Mouse (Mus musculus): Measurements from ENCODE around the gene Actn3. TPM values are rescaled to one million over a fixed set of nuclear protein-coding genes. Genes with fewer than 3 reads are reported as not detected.
"Not testable (repeated sequence)": the region's sequence is repeated elsewhere in the genome, so short reads cannot be mapped to it uniquely, and the experiment has no call there.

The Actn3 gene
- polyA plus RNA-seq, 1 experiment from 2014 or later = 2.0 TPM

DNA sequence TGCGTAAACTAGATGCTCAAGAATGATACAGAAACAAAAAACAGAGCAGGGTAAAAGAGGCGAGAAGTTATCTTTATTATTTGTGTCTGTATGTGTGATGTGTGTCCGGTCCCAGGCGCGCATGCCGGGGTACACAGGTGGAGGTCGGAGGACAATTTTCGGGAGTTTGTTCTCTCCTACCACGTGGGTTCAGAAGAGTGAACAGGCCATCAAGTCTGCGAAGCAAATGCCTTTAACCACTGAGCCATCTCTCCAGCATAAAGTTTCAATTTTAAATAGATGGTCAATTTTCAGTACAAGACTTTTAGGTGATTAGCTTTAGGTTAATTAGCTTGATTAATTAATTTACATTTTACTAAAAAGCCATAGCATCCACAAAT lies 1.6 kb upstream of the Actn3 start:
- peak overlapping the region in 1 of 2 experiments; percentile 97; a peak in 2 of 4 replicates for H3K4me3 ChIP-seq (ENCODE audit: control insufficient read depth in 1 of 2, insufficient read depth in 1 of 2, low read depth in 1 of 2, low read length in 2 of 2)
- H3K9me3 ChIP-seq (ENCODE audit: control insufficient read depth, low read length) = no peaks in the 10 kb centered on the region
- H3K27me3 ChIP-seq (ENCODE audit: control insufficient read depth, insufficient read depth, low read length) = no peaks in the 10 kb centered on the region
- peak overlapping the region; percentile 83 for H3K4me2 ChIP-seq (ENCODE audit: low read length)
- no peaks in the 10 kb centered on the region; the same call in 1 of the 2 replicates for H3K36me3 ChIP-seq (ENCODE audit: control insufficient read depth, insufficient read depth, low read length)
- peak overlapping the region; percentile 93 for H3K9ac ChIP-seq (ENCODE audit: low read length)
- H3K4me1 ChIP-seq (ENCODE audit: control insufficient read depth in 2 of 2, insufficient read depth in 2 of 2, low read length in 2 of 2) = peaks cover 4 to 9% of the 10 kb centered on the region in 2 experiments; a peak in 3 of 4 replicates
- ATAC-seq (ENCODE audit: insufficient number of reproducible peaks, insufficient read depth, low FRiP score, low read depth) = no peak
- no peak overlapping the region for H3K27ac ChIP-seq (replicated peaks in 1 of 2; ENCODE audit: control insufficient read depth in 1 of 2, insufficient read depth in 1 of 2, low read depth in 2 of 2, low read length in 2 of 2)
- WGBS = 63% methylated on average over 10 of the region's 10 CpGs

DNA sequence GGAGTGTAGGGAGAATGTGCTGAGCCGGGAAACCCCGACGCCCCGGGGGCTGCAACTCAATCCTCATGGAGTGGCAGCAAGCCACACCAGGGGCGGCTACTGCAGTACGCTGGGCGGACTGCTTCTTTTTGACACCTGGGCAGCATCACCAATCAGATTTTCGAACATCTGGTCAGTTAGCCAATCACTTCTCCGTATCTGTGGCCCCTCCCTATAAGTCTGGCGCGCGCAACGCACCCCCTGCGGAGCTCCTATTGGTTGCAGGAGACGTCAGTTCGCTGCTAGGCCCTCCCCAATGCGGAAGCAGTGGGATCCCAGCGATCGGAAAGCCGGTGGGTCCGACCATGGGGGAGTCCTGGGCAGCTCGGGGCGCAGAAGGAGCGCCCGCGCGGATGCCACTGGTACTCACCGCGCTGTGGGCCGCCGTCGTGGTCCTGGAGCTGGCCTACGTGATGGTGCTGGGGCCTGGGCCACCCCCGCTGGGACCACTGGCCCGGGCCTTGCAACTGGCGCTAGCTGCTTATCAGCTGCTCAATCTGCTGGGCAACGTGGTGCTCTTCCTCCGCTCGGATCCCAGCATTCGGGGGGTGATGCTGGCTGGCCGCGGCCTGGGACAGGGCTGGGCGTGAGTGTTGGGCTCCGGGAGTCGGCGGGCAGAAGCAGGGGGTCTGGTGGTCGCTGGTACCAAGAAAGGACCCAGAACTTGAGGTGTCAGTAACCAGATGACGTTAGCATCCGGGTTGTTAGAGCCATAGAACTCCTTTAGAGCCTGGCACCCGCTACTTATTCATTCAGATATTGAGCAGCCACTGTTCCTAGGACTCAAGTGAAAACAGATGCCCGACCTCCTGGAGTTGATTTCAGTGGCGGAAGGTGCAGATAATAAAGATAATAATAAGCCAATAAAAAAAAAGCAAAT lies 955 bp upstream of the Actn3 start, which contains the start of gene Zdhhc24:
TSS of gene Zdhhc24 (plus strand) at position 264 of the 919 bp plus-strand sequence.
- under 1% methylated on average over 52 of the region's 52 CpGs for WGBS

DNA sequence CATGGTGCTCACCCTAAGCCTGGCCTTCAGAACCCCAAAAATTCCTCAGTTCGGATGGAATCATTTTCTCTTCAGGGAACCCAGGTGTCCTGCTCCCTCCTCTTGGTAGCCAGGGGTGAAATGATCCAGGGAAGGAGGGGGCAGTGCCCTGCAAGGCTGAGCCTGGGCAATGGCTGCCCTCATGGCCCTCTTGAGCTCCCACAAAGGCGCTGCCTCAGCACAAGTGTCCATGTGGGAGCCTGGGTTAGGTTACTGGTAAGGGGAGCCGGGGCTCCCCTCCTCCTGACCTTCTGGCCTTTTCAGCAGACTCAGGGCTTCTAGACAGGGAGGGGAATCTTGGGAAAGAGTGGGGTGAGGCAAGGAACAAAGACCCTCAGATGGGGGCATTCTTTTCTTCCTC lies 954 bp downstream of the Actn3 start:
- ATAC-seq (ENCODE audit: insufficient number of reproducible peaks, insufficient read depth, low FRiP score, low read depth) = no peak
- Histone ChIP-seq H3K36me3 (ENCODE audit: control insufficient read depth, insufficient read depth, low read length) (no peaks in the 10 kb centered on the region), H3K4me1 (ENCODE audit: control insufficient read depth in 2 of 2, insufficient read depth in 2 of 2, low read length in 2 of 2) (peaks cover 4 to 9% of the 10 kb centered on the region in 2 experiments; a peak in 3 of 4 replicates), H3K9me3 (ENCODE audit: control insufficient read depth, low read length) (no peaks in the 10 kb centered on the region), H3K27me3 (ENCODE audit: control insufficient read depth, insufficient read depth, low read length) (no peaks in the 10 kb centered on the region), H3K9ac (ENCODE audit: low read length) (no peak overlapping the region), H3K4me3 (ENCODE audit: control insufficient read depth in 1 of 2, insufficient read depth in 1 of 2, low read depth in 1 of 2, low read length in 2 of 2) (no peak overlapping the region), H3K27ac (replicated peaks in 1 of 2; ENCODE audit: control insufficient read depth in 1 of 2, insufficient read depth in 1 of 2, low read depth in 2 of 2, low read length in 2 of 2) (no peak overlapping the region), H3K4me2 (ENCODE audit: low read length) (no peak overlapping the region)
- 64% methylated on average over 3 of the region's 3 CpGs for WGBS

More for the DNA sequence above, 955 bp upstream of the Actn3 start, which contains the start of gene Zdhhc24:
- H3K9me3 ChIP-seq (ENCODE audit: control insufficient read depth, low read length) = no peaks in the 10 kb centered on the region
- peak within 1 kb of the TSS; percentile 83 for H3K4me2 ChIP-seq (ENCODE audit: low read length)
- H3K4me3 ChIP-seq (ENCODE audit: control insufficient read depth in 1 of 2, insufficient read depth in 1 of 2, low read depth in 1 of 2, low read length in 2 of 2) = peak within 1 kb of the TSS; percentile 73 to 97
- peak; percentile 96 for ATAC-seq (ENCODE audit: insufficient number of reproducible peaks, insufficient read depth, low FRiP score, low read depth)
- peak within 1 kb of the TSS; percentile 93 for H3K9ac ChIP-seq (ENCODE audit: low read length)
- H3K27me3 ChIP-seq (ENCODE audit: control insufficient read depth, insufficient read depth, low read length) = no peaks in the 10 kb centered on the region
- no peaks in the 10 kb centered on the region; the same call in 1 of the 2 replicates for H3K36me3 ChIP-seq (ENCODE audit: control insufficient read depth, insufficient read depth, low read length)
- H3K27ac ChIP-seq (replicated peaks in 1 of 2; ENCODE audit: control insufficient read depth in 1 of 2, insufficient read depth in 1 of 2, low read depth in 2 of 2, low read length in 2 of 2) = peak within 1 kb of the TSS; percentile 24 to 45; a peak in 3 of 4 replicates
- peaks cover 4 to 9% of the 10 kb centered on the region in 2 experiments; a peak in 3 of 4 replicates for H3K4me1 ChIP-seq (ENCODE audit: control insufficient read depth in 2 of 2, insufficient read depth in 2 of 2, low read length in 2 of 2)

DNA sequence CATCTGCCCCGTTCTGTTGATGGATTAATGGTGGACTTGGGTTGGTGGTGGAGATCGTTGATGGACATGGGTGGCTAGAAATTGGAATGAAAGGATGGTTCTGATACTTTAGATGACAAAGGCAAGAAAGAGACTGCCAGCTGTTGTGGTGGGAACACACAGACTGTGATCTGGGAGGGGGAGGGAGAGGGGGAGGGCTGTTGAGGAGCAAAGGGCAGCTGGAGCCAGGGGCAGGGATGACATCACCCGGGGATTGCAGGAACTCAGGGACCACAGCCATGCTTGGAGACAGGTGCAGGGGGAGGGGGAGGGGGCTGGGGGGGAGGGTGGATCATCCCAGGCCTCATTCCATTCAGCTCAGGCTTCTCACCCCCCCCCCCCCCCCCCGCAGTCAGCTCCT lies 1.5 kb downstream of the Actn3 start:
- no peak for ATAC-seq (ENCODE audit: insufficient number of reproducible peaks, insufficient read depth, low FRiP score, low read depth)
- Histone ChIP-seq H3K4me1 (ENCODE audit: control insufficient read depth in 2 of 2, insufficient read depth in 2 of 2, low read length in 2 of 2) (peaks cover 4 to 9% of the 10 kb centered on the region in 2 experiments; a peak in 3 of 4 replicates), H3K27me3 (ENCODE audit: control insufficient read depth, insufficient read depth, low read length) (no peaks in the 10 kb centered on the region), H3K36me3 (ENCODE audit: control insufficient read depth, insufficient read depth, low read length) (no peaks in the 10 kb centered on the region), H3K4me3 (ENCODE audit: control insufficient read depth in 1 of 2, insufficient read depth in 1 of 2, low read depth in 1 of 2, low read length in 2 of 2) (no peak overlapping the region), H3K9ac (ENCODE audit: low read length) (no peak overlapping the region), H3K4me2 (ENCODE audit: low read length) (no peak overlapping the region), H3K27ac (replicated peaks in 1 of 2; ENCODE audit: control insufficient read depth in 1 of 2, insufficient read depth in 1 of 2, low read depth in 2 of 2, low read length in 2 of 2) (no peak overlapping the region), H3K9me3 (ENCODE audit: control insufficient read depth, low read length) (no peaks in the 10 kb centered on the region)
- WGBS = 60% methylated on average over 3 of the region's 4 CpGs

DNA sequence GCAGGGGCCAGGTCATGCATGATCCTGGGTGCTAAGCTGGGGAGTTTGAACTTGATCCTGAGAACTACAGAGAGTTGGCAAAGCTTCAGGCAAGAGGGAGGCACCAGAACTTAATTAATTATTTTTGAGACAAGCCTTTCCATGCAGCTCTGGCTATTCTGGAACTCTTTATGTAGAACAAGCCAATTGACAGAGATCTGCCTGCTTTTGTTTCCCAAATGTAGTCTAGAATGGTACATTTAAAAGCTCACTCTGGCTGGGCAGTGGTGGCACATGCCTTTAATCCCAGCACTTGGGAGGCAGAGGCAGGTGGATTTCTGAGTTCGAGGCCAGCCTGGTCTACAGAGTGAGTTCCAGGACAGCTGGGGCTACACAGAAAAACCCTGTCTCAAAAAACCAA lies 3.1 kb downstream of the Actn3 start:
- WGBS = 79% methylated on average over 1 of the region's 1 CpGs
- ATAC-seq (ENCODE audit: insufficient number of reproducible peaks, insufficient read depth, low FRiP score, low read depth); H3K9ac ChIP-seq (ENCODE audit: low read length); H3K9me3 ChIP-seq (ENCODE audit: control insufficient read depth, low read length); H3K36me3 ChIP-seq (ENCODE audit: control insufficient read depth, insufficient read depth, low read length); H3K4me1 ChIP-seq (ENCODE audit: control insufficient read depth in 2 of 2, insufficient read depth in 2 of 2, low read length in 2 of 2); H3K4me3 ChIP-seq (ENCODE audit: control insufficient read depth in 1 of 2, insufficient read depth in 1 of 2, low read depth in 1 of 2, low read length in 2 of 2); H3K27me3 ChIP-seq (ENCODE audit: control insufficient read depth, insufficient read depth, low read length); H3K4me2 ChIP-seq (ENCODE audit: low read length); H3K27ac ChIP-seq (replicated peaks in 1 of 2; ENCODE audit: control insufficient read depth in 1 of 2, insufficient read depth in 1 of 2, low read depth in 2 of 2, low read length in 2 of 2): not testable (repeated sequence)

DNA sequence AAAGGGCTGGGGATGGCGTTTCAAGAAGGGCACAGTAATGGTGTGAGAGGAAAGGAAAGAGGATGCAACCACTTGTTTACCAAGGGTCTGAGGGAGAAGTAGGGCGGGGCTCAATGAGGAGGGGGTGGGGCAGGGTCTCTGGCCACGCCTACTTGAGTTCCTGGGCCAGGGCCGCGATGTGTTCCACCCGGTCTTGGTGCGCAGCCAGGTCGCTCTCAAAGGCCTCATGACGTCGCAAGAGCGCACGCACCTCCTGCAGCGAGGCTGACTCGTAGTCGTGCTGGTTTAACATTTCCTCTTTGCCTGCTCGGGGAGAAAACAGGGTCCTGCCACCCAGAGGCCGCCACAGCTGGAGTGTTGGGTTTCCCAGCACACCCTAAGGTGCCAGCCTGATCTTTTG lies 12.6 kb downstream of the Actn3 start:
- H3K36me3 ChIP-seq (ENCODE audit: control insufficient read depth, insufficient read depth, low read length) = 0 out of 2 replicates have a peak, but pooled peaks cover 5% of the 10 kb centered on the region
- H3K4me3 ChIP-seq (ENCODE audit: control insufficient read depth in 1 of 2, insufficient read depth in 1 of 2, low read depth in 1 of 2, low read length in 2 of 2) = no peak overlapping the region
- H3K27me3 ChIP-seq (ENCODE audit: control insufficient read depth, insufficient read depth, low read length) = peaks cover 13% of the 10 kb centered on the region; the same call in 1 of the 2 replicates
- 5% methylated on average over 17 of the region's 17 CpGs for WGBS
- no peak overlapping the region for H3K27ac ChIP-seq (replicated peaks in 1 of 2; ENCODE audit: control insufficient read depth in 1 of 2, insufficient read depth in 1 of 2, low read depth in 2 of 2, low read length in 2 of 2)
- peaks cover 0 to 2% of the 10 kb centered on the region in 2 experiments; a peak in 1 of 4 replicates for H3K4me1 ChIP-seq (ENCODE audit: control insufficient read depth in 2 of 2, insufficient read depth in 2 of 2, low read length in 2 of 2)
- no peaks in the 10 kb centered on the region for H3K9me3 ChIP-seq (ENCODE audit: control insufficient read depth, low read length)
- H3K9ac ChIP-seq (ENCODE audit: low read length) = 0 out of 2 replicates have a peak overlapping the region, but pooled peaks have one; percentile 0
- no peak for ATAC-seq (ENCODE audit: insufficient number of reproducible peaks, insufficient read depth, low FRiP score, low read depth)
- H3K4me2 ChIP-seq (ENCODE audit: low read length) = peak overlapping the region; percentile 27

DNA sequence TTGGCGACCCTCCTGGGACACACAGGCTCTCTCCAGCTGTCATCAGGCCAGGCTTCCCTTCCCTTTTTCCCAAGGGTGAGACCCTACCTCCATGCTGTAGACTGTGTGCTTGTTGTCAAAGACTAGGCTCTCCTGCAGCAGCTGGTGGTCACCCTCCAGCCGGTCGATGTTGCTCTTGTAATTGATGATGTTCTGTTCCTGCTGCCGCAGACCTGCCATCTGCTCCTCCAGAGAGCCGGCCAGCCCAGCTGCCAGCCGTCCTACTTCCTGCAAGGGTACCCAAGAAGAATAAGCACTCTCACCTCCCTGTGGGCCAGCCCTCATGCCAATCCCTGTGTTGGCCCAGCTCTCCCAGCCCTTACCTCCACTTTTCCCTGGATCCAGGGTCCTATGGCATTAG lies 14.7 kb downstream of the Actn3 start:
- Histone ChIP-seq H3K9me3 (ENCODE audit: control insufficient read depth, low read length) (no peaks in the 10 kb centered on the region), H3K4me1 (ENCODE audit: control insufficient read depth in 2 of 2, insufficient read depth in 2 of 2, low read length in 2 of 2) (peaks cover 0 to 2% of the 10 kb centered on the region in 2 experiments; a peak in 1 of 4 replicates), H3K27me3 (ENCODE audit: control insufficient read depth, insufficient read depth, low read length) (peaks cover 13% of the 10 kb centered on the region; the same call in 1 of the 2 replicates), H3K9ac (ENCODE audit: low read length) (no peak overlapping the region), H3K4me3 (ENCODE audit: control insufficient read depth in 1 of 2, insufficient read depth in 1 of 2, low read depth in 1 of 2, low read length in 2 of 2) (no peak overlapping the region), H3K36me3 (ENCODE audit: control insufficient read depth, insufficient read depth, low read length) (0 out of 2 replicates have a peak, but pooled peaks cover 5% of the 10 kb centered on the region), H3K4me2 (ENCODE audit: low read length) (no peak overlapping the region), H3K27ac (replicated peaks in 1 of 2; ENCODE audit: control insufficient read depth in 1 of 2, insufficient read depth in 1 of 2, low read depth in 2 of 2, low read length in 2 of 2) (no peak overlapping the region)
- WGBS = 77% methylated on average over 6 of the region's 6 CpGs
- ATAC-seq (ENCODE audit: insufficient number of reproducible peaks, insufficient read depth, low FRiP score, low read depth) = no peak

All from heart, embryonic 14.5 days (tissue).